Mouse (Mus musculus): Measurements from ENCODE around the gene Lmf2. TPM values are rescaled to one million over a fixed set of nuclear protein-coding genes. Genes with fewer than 3 reads are reported as not detected.

Lmf2 gene
- total RNA-seq, 2 experiments from 2014 or later = 18.8 to 19.8 TPM

DNA sequence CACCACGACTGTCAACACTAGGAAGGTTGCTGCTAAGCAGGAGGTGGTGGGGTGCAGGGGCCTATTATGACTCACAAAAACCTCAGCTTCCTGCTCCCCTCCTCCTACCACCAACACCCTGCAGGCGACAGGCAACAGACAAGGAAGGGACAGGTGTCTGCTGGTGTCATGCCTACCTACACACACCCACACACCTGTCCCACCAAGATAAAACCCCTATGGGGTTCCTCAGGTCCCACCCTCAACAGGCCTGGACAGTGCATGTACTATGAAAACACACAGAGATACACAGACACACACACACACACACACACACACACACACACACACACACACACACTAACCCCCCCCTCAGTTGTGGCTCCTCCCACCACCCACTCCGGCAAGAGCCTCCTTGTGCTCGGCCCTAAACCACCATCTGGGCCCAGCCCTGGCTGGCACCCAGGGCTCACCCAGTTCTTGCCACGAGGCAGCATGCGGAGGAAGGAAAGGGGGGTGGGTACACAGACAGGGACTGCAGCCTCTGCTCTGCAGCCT is 45.4 kb downstream of the Lmf2 start:
- no peak for TF ChIP-seq CTCF (IDR thresholded peaks at IDR 0.05)
- Histone ChIP-seq H3K27ac (peak overlapping the region; percentile 91), H3K4me3 (no peak overlapping the region)
- intact Hi-C loops (cut with DNase I) = no loop called here
- DNase-seq (ENCODE audit: extremely low spot score in 1 of 2, low spot score in 2 of 2) = peak; percentile 59 to 69

DNA sequence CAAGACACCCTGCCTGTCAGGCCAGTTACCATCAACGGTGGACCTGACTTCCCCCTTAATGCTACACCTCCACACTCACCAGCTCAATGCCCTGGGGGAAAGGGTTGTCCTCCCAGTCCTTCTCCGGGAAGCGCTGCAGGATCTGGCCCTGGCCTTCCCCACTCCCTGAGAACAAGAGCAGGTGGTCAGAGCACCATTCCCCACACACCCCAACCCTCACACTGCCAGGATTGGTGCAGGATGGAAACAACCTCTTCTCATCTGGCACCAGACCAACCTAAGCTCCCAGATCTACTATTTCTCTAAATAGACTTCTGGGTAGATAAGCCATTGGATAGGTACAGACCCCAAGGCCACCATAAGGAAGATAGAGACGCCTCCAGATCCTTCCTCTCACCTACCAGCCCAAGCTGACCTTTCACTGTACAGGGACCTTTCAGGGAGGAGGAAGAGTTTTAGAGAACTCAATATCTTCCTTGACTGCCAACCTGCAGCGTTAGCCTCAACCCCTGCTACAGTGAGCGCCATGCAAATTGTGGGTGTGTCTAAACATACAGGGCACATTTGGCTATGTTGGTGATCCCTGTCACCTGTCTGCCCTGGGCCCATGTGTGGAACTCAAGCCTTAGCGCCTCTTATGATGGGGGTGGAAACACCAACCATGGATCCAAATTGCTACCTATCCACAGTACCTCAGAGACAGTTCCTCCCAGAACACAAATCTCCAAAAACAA is 46.9 kb downstream of the Lmf2 start:
- intact Hi-C loops (cut with DNase I) = no loop called here
- Histone ChIP-seq H3K27ac (peak overlapping the region; percentile 88), H3K4me3 (no peak overlapping the region)
- DNase-seq (ENCODE audit: extremely low spot score in 1 of 2, low spot score in 2 of 2) = no peak
- no peak for TF ChIP-seq CTCF (IDR thresholded peaks at IDR 0.05)

DNA sequence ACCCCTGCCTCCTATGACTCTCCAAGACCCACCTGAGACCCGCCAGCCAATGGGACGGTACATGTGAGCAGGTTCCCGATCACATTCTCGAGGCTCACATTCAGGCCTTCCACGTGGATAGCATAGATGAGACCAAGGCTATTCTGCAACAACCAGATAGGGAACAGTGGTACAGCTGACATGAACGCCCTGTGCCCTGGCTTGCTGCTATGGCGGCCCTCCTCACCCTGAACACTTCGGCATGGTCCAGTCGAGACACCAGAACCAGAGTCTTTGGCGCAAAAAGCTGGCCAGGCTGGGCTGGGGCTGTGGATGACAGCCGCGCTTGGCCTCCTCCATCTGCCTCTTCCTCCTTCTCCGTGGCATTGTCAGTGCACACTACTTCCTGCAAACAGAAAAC is 48.0 kb downstream of the Lmf2 start:
- H3K27ac ChIP-seq = peak overlapping the region; percentile 67; the same call in 1 of the 2 replicates
- DNase-seq (ENCODE audit: extremely low spot score in 1 of 2, low spot score in 2 of 2) = no peak
- intact Hi-C loops (cut with DNase I) = no loop called here
- no peak for TF ChIP-seq CTCF (IDR thresholded peaks at IDR 0.05)
- no peak overlapping the region for H3K4me3 ChIP-seq

DNA sequence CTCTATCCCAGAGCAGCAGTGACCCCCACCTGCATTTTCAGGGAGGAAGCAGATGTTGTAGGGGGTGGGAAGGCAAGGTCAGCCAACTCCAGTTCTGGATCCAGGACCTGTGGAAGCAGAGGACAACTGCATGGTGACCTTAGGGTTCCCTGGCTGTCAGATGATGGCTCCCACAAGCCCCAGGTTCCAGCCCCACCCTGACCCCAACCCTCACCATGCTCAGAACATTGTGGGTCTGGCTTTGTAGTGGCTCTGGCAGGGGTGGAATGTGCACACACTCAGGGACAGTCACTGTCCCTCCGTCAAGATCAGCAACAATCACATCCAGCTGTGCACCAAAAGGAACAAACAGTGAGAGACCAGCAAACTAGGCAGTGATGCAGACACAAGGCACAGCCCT is 49.5 kb downstream of the Lmf2 start:
- intact Hi-C loops (cut with DNase I) = no loop called here
- H3K27ac ChIP-seq = no peak overlapping the region
- no peak for TF ChIP-seq CTCF (IDR thresholded peaks at IDR 0.05)
- no peak overlapping the region for H3K4me3 ChIP-seq
- DNase-seq (ENCODE audit: extremely low spot score in 1 of 2, low spot score in 2 of 2) = no peak

Small RNA genes within 50 kb of the gene (microRNA-seq; reads per million reads assigned to microRNA genes)
- gene Mir6959 = 6.6 to 7.4 reads per million in 2 experiments

Other genes with a start within 250 kb of the Lmf2 start
- 10 to 100 TPM; 34.7 to 35.3 TPM for gene Tubgcp6, start 232.5 kb downstream of the Lmf2 start, total RNA-seq (2021)
- gene Hdac10, start 227.0 kb downstream of the Lmf2 start, total RNA-seq (2021) = 10 to 100 TPM; 16.8 to 17.3 TPM
- 1 to 10 TPM; 8.3 to 9.3 TPM for gene Mapk12, start 215.0 kb downstream of the Lmf2 start, total RNA-seq (2021)
- gene Mapk11, start 206.0 kb downstream of the Lmf2 start, total RNA-seq (2021) = 10 to 100 TPM; 61.8 to 63.5 TPM
- gene Plxnb2, start 174.9 kb downstream of the Lmf2 start, total RNA-seq (2021) = 10 to 100 TPM; 49.4 to 53.3 TPM
- 10 to 100 TPM; 52.2 to 53.9 TPM for gene Dennd6b, start 159.2 kb downstream of the Lmf2 start, total RNA-seq (2021)
- 100 to 1,000 TPM; 161 to 171 TPM for gene Ppp6r2, start 144.1 kb downstream of the Lmf2 start, total RNA-seq (2021)
- 100 to 1,000 TPM; 244 to 245 TPM for gene Sbf1, start 40.3 kb downstream of the Lmf2 start, total RNA-seq (2021)
- not detected for gene Adm2, start 32.9 kb downstream of the Lmf2 start, total RNA-seq (2021)
- gene Miox, start 21.3 kb downstream of the Lmf2 start, total RNA-seq (2021) = not detected
- 100 to 1,000 TPM; 108 TPM for gene Ncaph2, start 60 bp upstream of the Lmf2 start, total RNA-seq (2021)
- gene Sco2, start 18.2 kb upstream of the Lmf2 start, total RNA-seq (2021) = 10 to 100 TPM; 28.5 to 29.1 TPM
- gene Tymp, start 21.4 kb upstream of the Lmf2 start, total RNA-seq (2021) = 1 to 10 TPM in 1 of 2 experiments, under 1 TPM in 1; 0.77 to 2.1 TPM
- 1 to 10 TPM; 1.1 to 1.8 TPM for gene Odf3b, start 23.6 kb upstream of the Lmf2 start, total RNA-seq (2021)
- under 1 TPM; 0.35 to 0.72 TPM for gene Klhdc7b, start 29.3 kb upstream of the Lmf2 start, total RNA-seq (2021)
- gene Syce3, start 54.8 kb upstream of the Lmf2 start, total RNA-seq (2021) = not detected
- 1 to 10 TPM; 2.3 to 3.0 TPM for gene Cpt1b, start 70.2 kb upstream of the Lmf2 start, total RNA-seq (2021)
- gene C730034F03Rik, start 73.9 kb upstream of the Lmf2 start, total RNA-seq (2021) = 1 to 10 TPM; 2.2 to 2.7 TPM
- not detected for gene Gm44502, start 74.0 kb upstream of the Lmf2 start, total RNA-seq (2021)
- gene Chkb, start 74.2 kb upstream of the Lmf2 start, total RNA-seq (2021) = 10 to 100 TPM; 42.5 to 45.2 TPM
- 100 to 1,000 TPM; 227 to 234 TPM for gene Mapk8ip2, start 98.3 kb upstream of the Lmf2 start, total RNA-seq (2021)
- 10 to 100 TPM; 32.0 to 33.0 TPM for gene Arsa, start 121.8 kb upstream of the Lmf2 start, total RNA-seq (2021)
- 100 to 1,000 TPM; 222 to 239 TPM for gene Shank3, start 144.0 kb upstream of the Lmf2 start, total RNA-seq (2021)
- 1 to 10 TPM in 1 of 2 experiments, under 1 TPM in 1; 0.58 to 1.7 TPM for gene Acr, start 212.7 kb upstream of the Lmf2 start, total RNA-seq (2021)
- gene Rabl2, start 236.3 kb upstream of the Lmf2 start, total RNA-seq (2021) = 10 to 100 TPM; 35.7 to 44.6 TPM